Comparison of ENCODE assay signal across 21 mouse cellular contexts in the genomic region with DNA sequence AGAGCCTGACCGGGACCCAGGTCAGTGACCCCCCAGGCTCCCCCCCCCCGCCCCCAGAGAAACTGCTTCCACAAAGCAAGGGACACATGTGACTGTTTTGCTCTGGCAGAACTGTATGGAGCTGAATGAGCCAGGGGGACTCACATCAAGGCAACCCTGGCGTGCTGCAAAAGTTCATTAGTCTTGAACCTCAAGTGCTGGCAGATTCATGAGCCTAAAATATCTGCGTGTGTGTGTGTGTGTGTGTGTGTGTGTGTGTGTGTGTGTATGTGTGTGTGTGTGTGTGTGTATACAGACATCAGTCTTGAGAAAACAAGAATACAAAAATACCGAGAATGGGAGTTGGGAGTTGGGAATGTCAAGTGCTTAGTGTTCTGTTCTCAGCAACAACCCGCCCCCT. TPM values are rescaled to one million over a fixed set of nuclear protein-coding genes. Genes with fewer than 3 reads are reported as not detected.
DNase-seq lines count a peak whose midpoint lies in the region; ATAC-seq and TF ChIP-seq lines count a peak whose summit lies in the region.
"Had no signal": no experiment of that assay in that cellular context is flagged by ENCODE, and none has a peak within 500 bp of the region (broad histone marks: within the 10 kb centered on the region; RNA-seq: fewer than 3 reads in every experiment).

No protein-coding gene starts in this region.

- H3K27ac ChIP-seq in heart, embryonic 13.5 days (replicated peaks): peak overlapping the region; percentile 75
- no peak overlapping the region for H3K27ac ChIP-seq in lung, embryonic 14.5 days (ENCODE audit: low read depth)
- peak overlapping the region; percentile 75 for H3K27ac ChIP-seq in limb, embryonic 10.5 days
- H3K27ac ChIP-seq in limb, embryonic 12.5 days: peak overlapping the region; percentile 45
- H3K27ac ChIP-seq: embryonic facial prominence, embryonic 10.5 days; forebrain, embryonic 13.5 days; gastrocnemius, adult 2 months; hindbrain, embryonic 12.5 days had no signal

- no peak for ATAC-seq in heart, embryonic 13.5 days (ENCODE audit: extremely low read depth, insufficient number of reproducible peaks, low FRiP score, low TSS enrichment)
- ATAC-seq in lung, embryonic 14.5 days (ENCODE audit: insufficient read depth): no peak
- ATAC-seq in limb, embryonic 12.5 days (ENCODE audit: insufficient number of reproducible peaks, insufficient read depth, low FRiP score, low TSS enrichment, low read depth): no peak
- ATAC-seq: forebrain, embryonic 13.5 days; hindbrain, embryonic 16.5 days; inflammation-experienced regulatory T-cells, adult 6 months; intestine, postnatal 0 days had no signal

- no peak overlapping the region for H3K4me2 ChIP-seq in heart, embryonic 13.5 days
- no peak overlapping the region for H3K4me2 ChIP-seq in lung, embryonic 14.5 days
- 0 out of 2 replicates have a peak overlapping the region, but pooled peaks have one; percentile 19 for H3K4me2 ChIP-seq in limb, embryonic 12.5 days
- H3K4me2 ChIP-seq: forebrain, embryonic 13.5 days; hindbrain, embryonic 12.5 days had no signal

- no peaks in the 10 kb centered on the region for H3K9me3 ChIP-seq in heart, embryonic 13.5 days
- no peaks in the 10 kb centered on the region for H3K9me3 ChIP-seq in lung, embryonic 14.5 days (ENCODE audit: low read depth, low read length)
- H3K9me3 ChIP-seq in limb, embryonic 10.5 days (replicated peaks): no peaks in the 10 kb centered on the region
- H3K9me3 ChIP-seq in limb, embryonic 12.5 days: no peaks in the 10 kb centered on the region
- H3K9me3 ChIP-seq: embryonic facial prominence, embryonic 10.5 days; forebrain, embryonic 13.5 days; hindbrain, embryonic 12.5 days had no signal

- no peak overlapping the region for H3K4me3 ChIP-seq in heart, embryonic 13.5 days
- no peak overlapping the region for H3K4me3 ChIP-seq in lung, embryonic 14.5 days (ENCODE audit: low read depth, low read length)
- H3K4me3 ChIP-seq in limb, embryonic 10.5 days: no peak overlapping the region
- H3K4me3 ChIP-seq in limb, embryonic 12.5 days (replicated peaks): no peak overlapping the region
- H3K4me3 ChIP-seq: embryonic facial prominence, embryonic 10.5 days; forebrain, embryonic 13.5 days; gastrocnemius, adult 2 months; hindbrain, embryonic 12.5 days had no signal

- no peaks in the 10 kb centered on the region for H3K36me3 ChIP-seq in heart, embryonic 13.5 days
- peaks cover 13% of the 10 kb centered on the region; the same call in 1 of the 2 replicates for H3K36me3 ChIP-seq in lung, embryonic 14.5 days (ENCODE audit: insufficient read depth)
- peaks cover 13% of the 10 kb centered on the region; the same call in 1 of the 2 replicates for H3K36me3 ChIP-seq in limb, embryonic 10.5 days
- no peaks in the 10 kb centered on the region for H3K36me3 ChIP-seq in limb, embryonic 12.5 days
- H3K36me3 ChIP-seq: embryonic facial prominence, embryonic 10.5 days; hindbrain, embryonic 12.5 days had no signal

- no peak for TF ChIP-seq CTCF in lung, embryonic 14.5 days (IDR thresholded peaks at IDR 0.05; ENCODE audit: low read depth)

- peak overlapping the region; percentile 33; the same call in 1 of the 2 replicates for H3K9ac ChIP-seq in heart, embryonic 13.5 days
- no peak overlapping the region for H3K9ac ChIP-seq in lung, embryonic 14.5 days
- H3K9ac ChIP-seq in limb, embryonic 12.5 days (replicated peaks): 0 out of 2 replicates have a peak overlapping the region, but pooled peaks have one; percentile 12
- H3K9ac ChIP-seq: forebrain, embryonic 13.5 days; hindbrain, embryonic 12.5 days had no signal

- peaks cover 10% of the 10 kb centered on the region for H3K27me3 ChIP-seq in heart, embryonic 13.5 days (replicated peaks)
- H3K27me3 ChIP-seq in lung, embryonic 14.5 days (ENCODE audit: insufficient read depth, low read length): peaks cover 14% of the 10 kb centered on the region
- peaks cover 94% of the 10 kb centered on the region for H3K27me3 ChIP-seq in limb, embryonic 10.5 days (ENCODE audit: low read depth, poor library complexity, severe bottlenecking)
- peaks cover 94% of the 10 kb centered on the region for H3K27me3 ChIP-seq in limb, embryonic 12.5 days

- H3K4me1 ChIP-seq in heart, embryonic 13.5 days: peaks cover 74% of the 10 kb centered on the region
- H3K4me1 ChIP-seq in lung, embryonic 14.5 days (ENCODE audit: insufficient read depth): peaks cover 10% of the 10 kb centered on the region; the same call in 1 of the 2 replicates
- peaks cover 65% of the 10 kb centered on the region for H3K4me1 ChIP-seq in limb, embryonic 10.5 days
- H3K4me1 ChIP-seq in limb, embryonic 12.5 days (replicated peaks): peaks cover 27% of the 10 kb centered on the region
- H3K4me1 ChIP-seq: hindbrain, embryonic 12.5 days had no signal

- no peak for DNase-seq in heart, adult 18-20 months
- peak; percentile 56 for DNase-seq in lung, embryonic 14.5 days
- no peak for DNase-seq in lung, adult 18-20 months
- DNase-seq in limb, embryonic 10.5 days (ENCODE audit: low spot score): peak; percentile 58
- DNase-seq: adrenal gland, adult 8-10 months; adrenal gland, postnatal 36 days; cerebellum, adult 2 months; cerebellum, postnatal 10 days; gastrocnemius, adult 2 months; gastrocnemius, postnatal 25 days; heart, postnatal 14 days had no signal

- 52% methylated on average over 6 of the region's 6 CpGs for WGBS in heart, embryonic 13.5 days
- 39% methylated on average over 6 of the region's 6 CpGs for WGBS in lung, embryonic 14.5 days
- 59% methylated on average over 6 of the region's 6 CpGs for WGBS in limb, embryonic 10.5 days
- 41% methylated on average over 6 of the region's 6 CpGs for WGBS in limb, embryonic 12.5 days

RNA-seq across cellular contexts. Expression of a gene that starts 5.1 kb away (rescaled TPM):
- 31.3 and 38.4 TPM in 2 replicates for polyA plus RNA-seq in heart, embryonic 13.5 days (2015; fragmentation: Nextera tagmentation; extraction: Ambion mirVana)
- 10 to 100 TPM; 18.5 to 25.8 TPM for total RNA-seq in heart, adult 18-20 months (2021)
- 57.7 and 59.4 TPM in 2 replicates for polyA plus RNA-seq in lung, embryonic 14.5 days (2014; fragmentation: Nextera tagmentation; extraction: Ambion mirVana)
- 35.6 and 39.1 TPM in 2 replicates for polyA plus RNA-seq in limb, embryonic 10.5 days (2016; fragmentation: Nextera tagmentation; extraction: Ambion mirVana)
- polyA plus RNA-seq in limb, embryonic 12.5 days (2016; fragmentation: Nextera tagmentation; extraction: Ambion mirVana): 35.6 and 51.2 TPM in 2 replicates
- total RNA-seq: ES-E14; granulocyte monocyte progenitor cell, adult 5-6 weeks had no signal
- polyA plus RNA-seq: cerebellum, adult 2 months; inflammation-experienced regulatory T-cells, adult 6 months; intestine, postnatal 0 days had no signal

Comparison
In these comparisons a context has a peak if more than half of its experiments do, and no peak if none do; other contexts are left out.
1. DNase-seq: peak in lung, embryonic 14.5 days (single experiment) and limb, embryonic 10.5 days (single experiment); none in heart, adult 18-20 months (0 of 2) and lung, adult 18-20 months (0 of 2).